Mouse (Mus musculus) neutrophil, adult 59 days (primary cell): ENCODE results near the gene Nwd1. TPM values are rescaled to one million over a fixed set of nuclear protein-coding genes. Genes with fewer than 3 reads are reported as not detected.

Experiments used
- total RNA-seq, 2 experiments: library from RNA; stranded (reverse); gene quantifications; 1 replicate in 1 of 2; 2 replicates in 1 of 2; pipeline ENCODE4 v1.2.4; 2023

Nwd1 gene
- under 1 TPM; 0.42 to 0.44 TPM for total RNA-seq

GRCm38 (mm10) chr8:72646060-72646767, at the start of gene Nwd1:
Nwd1 (plus strand) TSS chr8:72646711.

GRCm38 (mm10) chr8:72722769-72723650, 76.5 kb downstream of the Nwd1 start, which contains the start of gene Sin3b:
Sin3b (plus strand) TSS chr8:72723285.

GRCm38 (mm10) chr8:72761322-72762051, 115.0 kb downstream of the Nwd1 start, which contains the start of gene F2rl3:
F2rl3 (plus strand) TSS chr8:72761880.

Other genes with a start within 250 kb of the Nwd1 start
- 10 to 100 TPM; 54.1 to 62.4 TPM for gene Eps15l1, start 225.3 kb upstream of the Nwd1 start, total RNA-seq
- not detected for gene Calr3, start 202.8 kb upstream of the Nwd1 start, total RNA-seq
- gene 1700030K09Rik, start 202.8 kb upstream of the Nwd1 start, total RNA-seq: 1 to 10 TPM; 3.0 to 3.1 TPM
- 10 to 100 TPM; 62.0 to 74.2 TPM for gene Cherp, start 171.5 kb upstream of the Nwd1 start, total RNA-seq
- 100 to 1,000 TPM; 120 to 123 TPM for gene Slc35e1, start 154.1 kb upstream of the Nwd1 start, total RNA-seq
- gene Med26, start 98.4 kb upstream of the Nwd1 start, total RNA-seq: 10 to 100 TPM; 12.9 to 13.5 TPM
- 100 to 1,000 TPM in 1 of 2 experiments, 10 to 100 TPM in 1; 96.9 to 109 TPM for gene Smim7, start 75.6 kb upstream of the Nwd1 start, total RNA-seq
- gene Tmem38a, start 74.7 kb upstream of the Nwd1 start, total RNA-seq: 10 to 100 TPM; 16.2 to 16.3 TPM
- 100 to 1,000 TPM; 134 to 144 TPM for gene Sin3b, start 76.6 kb downstream of the Nwd1 start, total RNA-seq
- under 1 TPM; 0.49 to 0.98 TPM for gene F2rl3, start 115.2 kb downstream of the Nwd1 start, total RNA-seq